Mouse (Mus musculus): ENCODE results near the gene Plod2. TPM values are rescaled to one million over a fixed set of nuclear protein-coding genes. Genes with fewer than 3 reads are reported as not detected.

The Plod2 gene
- total RNA-seq, 1 experiment from 2014 or later = 5.3 TPM

Other genes starting within 250 kb of the Plod2 start
- gene 1700057G04Rik, start 232.8 kb upstream of the Plod2 start, total RNA-seq (2017) = not detected in 2 replicates
- gene Plscr4, start 84.8 kb upstream of the Plod2 start, total RNA-seq (2017) = 1.2 and 2.8 TPM in 2 replicates

All from common myeloid progenitor, adult 5-6 weeks (primary cell).